Mouse (Mus musculus) G1E-ER4 (cell line): ENCODE data around the gene Baiap2. TPM values are rescaled to one million over a fixed set of nuclear protein-coding genes. Genes with fewer than 3 reads are reported as not detected.

Experiments used
- GATA1 ChIP-seq: IDR thresholded peaks from one replicate; pipeline ENCODE4 v1.8.0; 2012; ENCODE audit warnings: low read length, inconsistent platforms
- polyA plus RNA-seq: library from polyadenylated mRNA; stranded (reverse); fragments of >175 nt; gene quantifications from 2 replicates; pipeline ENCODE4 v1.2.3, GENCODE M21; 2012

The Baiap2 gene
- polyA plus RNA-seq, 1 experiment: 9.1 TPM

GRCm38 (mm10) chr11:119978701-119979100 is 36.1 kb downstream of the Baiap2 start:
- TF ChIP-seq GATA1: no peak

GRCm38 (mm10) chr11:119979596-119980385 is 37.2 kb downstream of the Baiap2 start:
- no peak for TF ChIP-seq GATA1

- TF ChIP-seq GATA1: no peak
Observed at GRCm38 (mm10) chr11:119981769-119982168, 39.2 kb downstream of the Baiap2 start.

GRCm38 (mm10) chr11:119982236-119982635 is 39.7 kb downstream of the Baiap2 start:
- no peak for TF ChIP-seq GATA1

GRCm38 (mm10) chr11:119983151-119983550 is 40.6 kb downstream of the Baiap2 start:
- TF ChIP-seq GATA1: no peak

- no peak for TF ChIP-seq GATA1
Observed at GRCm38 (mm10) chr11:119986751-119987425, 44.3 kb downstream of the Baiap2 start.

GRCm38 (mm10) chr11:119987876-119988275 is 45.3 kb downstream of the Baiap2 start:
- TF ChIP-seq GATA1: no peak

- TF ChIP-seq GATA1: no peak
Observed at GRCm38 (mm10) chr11:119988391-119988790, 45.8 kb downstream of the Baiap2 start.

- TF ChIP-seq GATA1: no peak
Observed at GRCm38 (mm10) chr11:119989115-119989564, 46.6 kb downstream of the Baiap2 start.

GRCm38 (mm10) chr11:119990658-119991337 is 48.2 kb downstream of the Baiap2 start:
- no peak for TF ChIP-seq GATA1

GRCm38 (mm10) chr11:119991338-119991678 is 48.7 kb downstream of the Baiap2 start:
- no peak for TF ChIP-seq GATA1

- no peak for TF ChIP-seq GATA1
Observed at GRCm38 (mm10) chr11:119997351-119997750, 54.8 kb downstream of the Baiap2 start.

GRCm38 (mm10) chr11:120002041-120002440 is 59.5 kb downstream of the Baiap2 start:
- no peak for TF ChIP-seq GATA1

- TF ChIP-seq GATA1: no peak
Observed at GRCm38 (mm10) chr11:120002634-120003220, 60.2 kb downstream of the Baiap2 start.

GRCm38 (mm10) chr11:120005434-120006317 is 63.1 kb downstream of the Baiap2 start:
- TF ChIP-seq GATA1: no peak
